Mouse (Mus musculus) megakaryocyte-erythroid progenitor cell, adult 5-6 weeks (primary cell): ENCODE results near the gene Oxct2a. TPM values are rescaled to one million over a fixed set of nuclear protein-coding genes. Genes with fewer than 3 reads are reported as not detected.
A peak's percentile ranks its signal among the peaks of the same experiment; 100 is the strongest.
"Not testable (repeated sequence)": the region's sequence is repeated elsewhere in the genome, so short reads cannot be mapped to it uniquely, and the experiment has no call there.

Source experiments
- ATAC-seq: replicated peaks from 2 replicates; pipeline ENCODE4 v1.8.0; 2016; ENCODE audit warnings: mild to moderate bottlenecking, inconsistent platforms; ENCODE audit not compliant: severe bottlenecking, poor library complexity, low FRiP score, low TSS enrichment
- total RNA-seq, 2 experiments: library from RNA; stranded (forward) in 1 of 2; stranded (reverse) in 1 of 2; fragments of 200-1000, 215-1000 nt in 1 of 2; fragments of >200 nt in 1 of 2; fragmentation: Nextera tagmentation in 1 of 2; gene quantifications; 2 replicates each; pipeline ENCODE4 v1.2.3; 2014 to 2017

The Oxct2a gene
- total RNA-seq, 2 experiments from 2014 or later, result not detected

DNA sequence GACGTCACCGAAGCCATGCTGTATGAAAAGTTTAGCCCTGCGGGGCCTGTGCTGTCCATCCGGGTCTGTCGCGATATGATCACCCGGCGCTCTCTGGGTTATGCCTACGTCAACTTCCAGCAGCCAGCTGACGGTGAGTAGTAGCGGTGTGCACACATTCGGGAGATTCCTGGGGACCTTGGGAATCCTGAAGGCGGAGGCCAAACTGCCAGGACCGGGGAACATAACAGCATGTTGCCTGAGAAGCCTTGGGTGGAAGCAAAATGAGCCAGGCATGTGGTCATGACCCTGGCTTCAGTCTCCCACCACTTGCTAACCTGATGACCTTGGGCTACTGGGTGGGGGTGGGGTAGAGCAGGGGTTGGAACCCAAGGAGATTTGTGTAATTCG, 39.8 kb downstream of the Oxct2a start:
- not testable (repeated sequence) for ATAC-seq

DNA sequence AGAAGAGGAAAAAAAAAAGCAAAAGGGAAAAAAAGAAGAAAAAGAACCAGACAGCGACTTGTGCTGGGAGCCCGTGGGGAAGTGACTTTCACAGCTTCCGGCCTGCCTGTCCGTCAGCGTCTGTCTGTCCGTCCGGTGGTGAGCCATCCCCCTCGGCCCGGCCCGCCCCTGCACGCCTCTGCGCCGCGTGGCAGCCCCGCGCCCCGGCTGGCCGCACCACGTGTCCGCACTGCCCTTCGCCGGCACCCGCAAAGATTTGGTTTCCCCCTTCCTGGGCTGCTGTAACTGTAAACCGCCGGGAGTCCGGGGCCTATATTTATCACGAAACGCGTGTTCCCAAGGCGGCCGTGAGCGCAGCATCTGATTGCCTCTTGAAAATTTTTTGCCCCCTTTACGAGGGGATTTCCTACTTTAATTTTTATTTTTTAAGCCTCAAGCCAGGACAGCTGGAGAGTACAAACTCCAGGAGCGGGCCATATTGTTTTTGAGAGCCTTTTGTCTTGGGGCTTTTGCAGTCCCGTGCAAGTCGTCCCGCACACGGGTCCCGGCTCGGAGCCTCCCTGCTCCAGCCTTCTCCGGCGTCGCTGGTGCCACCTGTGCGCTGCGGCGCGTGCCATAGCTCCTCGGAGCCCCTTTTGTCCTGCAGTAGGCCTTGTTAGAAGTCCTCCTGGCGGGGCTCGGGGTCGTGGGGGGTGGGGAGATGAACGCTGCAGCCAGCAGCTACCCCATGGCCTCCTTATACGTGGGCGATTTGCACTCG, 40.3 kb downstream of the Oxct2a start:
- ATAC-seq, result not testable (repeated sequence)

DNA sequence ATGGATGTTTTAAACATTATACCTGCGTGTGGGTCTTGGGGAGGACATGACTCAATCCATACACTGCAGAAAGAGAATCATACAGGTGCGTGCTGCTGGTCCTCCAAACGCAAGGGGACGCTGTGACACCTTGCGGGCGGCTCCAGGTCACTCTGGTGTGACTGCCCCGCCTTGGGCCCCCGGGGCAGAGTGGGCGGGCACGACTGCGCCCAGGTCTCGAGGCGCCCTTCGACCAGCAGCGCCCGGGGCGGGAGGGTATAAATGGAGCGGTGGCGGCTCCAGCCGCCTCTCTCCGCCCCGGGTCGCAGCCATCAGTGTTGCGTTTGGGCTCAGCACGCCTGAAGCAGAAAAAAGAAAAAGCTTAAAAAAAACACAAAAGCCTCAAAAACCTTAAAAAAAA, 40.9 kb downstream of the Oxct2a start:
- peak; percentile 85 for ATAC-seq

DNA sequence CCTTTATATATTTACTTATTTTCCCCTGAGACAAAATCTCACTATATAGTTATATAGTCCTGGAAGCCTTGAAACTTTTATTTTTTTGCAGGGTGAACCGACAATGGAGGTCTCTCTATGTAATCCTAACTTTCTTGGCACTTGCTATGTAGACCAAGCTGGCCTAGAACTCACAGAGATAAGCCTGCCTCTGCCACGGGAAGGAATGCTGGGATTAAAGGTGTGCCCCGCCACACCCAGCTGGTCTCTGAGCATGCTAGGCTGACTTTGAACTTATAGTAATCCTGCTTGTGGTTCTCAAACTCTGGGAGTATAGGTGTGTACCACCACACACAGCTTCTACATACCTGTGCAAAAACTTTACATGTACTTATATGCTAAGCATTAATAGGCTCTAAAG, 43.3 kb downstream of the Oxct2a start:
- no peak for ATAC-seq

Other genes starting within 250 kb of the Oxct2a start
- 0.33 TPM in 1 of 2 replicates, not detected in the other for gene Bmp8b, start 218.5 kb downstream of the Oxct2a start, total RNA-seq (2014; fragmentation: Nextera tagmentation)
- gene Bmp8b, start 218.5 kb downstream of the Oxct2a start, total RNA-seq (2017), result not detected in 2 replicates
- gene Oxct2b, start 207.4 kb downstream of the Oxct2a start, total RNA-seq (2014; fragmentation: Nextera tagmentation), result not detected in 2 replicates
- not detected in 2 replicates for gene Oxct2b, start 207.4 kb downstream of the Oxct2a start, total RNA-seq (2017)
- 74.5 and 87.1 TPM in 2 replicates for gene Ppie, start 183.7 kb downstream of the Oxct2a start, total RNA-seq (2014; fragmentation: Nextera tagmentation)
- 61.6 and 78.6 TPM in 2 replicates for gene Ppie, start 183.7 kb downstream of the Oxct2a start, total RNA-seq (2017)
- gene Hpcal4, start 140.4 kb downstream of the Oxct2a start, total RNA-seq (2014; fragmentation: Nextera tagmentation), result not detected in 2 replicates
- not detected in 2 replicates for gene Hpcal4, start 140.4 kb downstream of the Oxct2a start, total RNA-seq (2017)
- gene Nt5c1a, start 122.1 kb downstream of the Oxct2a start, total RNA-seq (2014; fragmentation: Nextera tagmentation), result not detected in 2 replicates
- not detected in 2 replicates for gene Nt5c1a, start 122.1 kb downstream of the Oxct2a start, total RNA-seq (2017)
- gene Heyl, start 90.1 kb downstream of the Oxct2a start, total RNA-seq (2014; fragmentation: Nextera tagmentation), result 0.27 and 1.3 TPM in 2 replicates
- not detected in 2 replicates for gene Heyl, start 90.1 kb downstream of the Oxct2a start, total RNA-seq (2017)
- 364 and 416 TPM in 2 replicates for gene Pabpc4, start 61.3 kb downstream of the Oxct2a start, total RNA-seq (2014; fragmentation: Nextera tagmentation)
- 201 and 257 TPM in 2 replicates for gene Pabpc4, start 61.3 kb downstream of the Oxct2a start, total RNA-seq (2017)
- gene Bmp8a, start 19.6 kb upstream of the Oxct2a start, total RNA-seq (2014; fragmentation: Nextera tagmentation), result not detected in 2 replicates
- gene Bmp8a, start 19.6 kb upstream of the Oxct2a start, total RNA-seq (2017), result not detected in 2 replicates